Mouse (Mus musculus) right cerebral cortex, postnatal 36 days (tissue): ENCODE measurements at regions not wholly inside any gene's neighbourhood (a gene's known extent, or its start where the extent isn't known, plus 50 kb on each side); places are given as distances from the start of the nearest gene placed in this dataset.

ENCODE experiments used
- DNase-seq, 2 experiments: peaks; one replicate each; pipeline ENCODE4 v3.0.0; 2022; ENCODE audit warnings: low spot score in 2 of 2, mixed read lengths in 1 of 2

GRCm38 (mm10) chr7:37089726-37090125 lies 391.8 kb downstream of the Tshz3 start:
- no peak for DNase-seq

GRCm38 (mm10) chr7:37092572-37092971 lies 394.7 kb downstream of the Tshz3 start:
- DNase-seq = no peak

- no peak for DNase-seq
Observed at GRCm38 (mm10) chr7:37093721-37094120, 395.8 kb downstream of the Tshz3 start.

- no peak for DNase-seq
Observed at GRCm38 (mm10) chr7:37095839-37096238, 397.9 kb downstream of the Tshz3 start.

- DNase-seq = no peak
Observed at GRCm38 (mm10) chr7:37096291-37096690, 398.4 kb downstream of the Tshz3 start.

GRCm38 (mm10) chr7:37098950-37099349 lies 401.0 kb downstream of the Tshz3 start:
- DNase-seq = peak in 1 of 2 experiments; percentile 10

- DNase-seq = no peak
Observed at GRCm38 (mm10) chr7:37104671-37105070, 406.8 kb downstream of the Tshz3 start.

GRCm38 (mm10) chr7:37111071-37111470 lies 413.2 kb downstream of the Tshz3 start:
- no peak for DNase-seq

- no peak for DNase-seq
Observed at GRCm38 (mm10) chr7:37120776-37121175, 422.9 kb downstream of the Tshz3 start.

- no peak for DNase-seq
Observed at GRCm38 (mm10) chr7:37140191-37140590, 442.3 kb downstream of the Tshz3 start.

- no peak for DNase-seq
Observed at GRCm38 (mm10) chr7:37142780-37143179, 444.9 kb downstream of the Tshz3 start.

GRCm38 (mm10) chr7:37144303-37144702 lies 446.4 kb downstream of the Tshz3 start:
- DNase-seq = no peak

- DNase-seq = peak in 1 of 2 experiments; percentile 55
Observed at GRCm38 (mm10) chr7:37149711-37150110, 451.8 kb downstream of the Tshz3 start.

GRCm38 (mm10) chr7:37159801-37160200 lies 461.9 kb downstream of the Tshz3 start:
- no peak for DNase-seq

GRCm38 (mm10) chr7:37168883-37169282 lies 471.0 kb downstream of the Tshz3 start:
- no peak for DNase-seq

- DNase-seq = no peak
Observed at GRCm38 (mm10) chr7:37175746-37176145, 477.8 kb downstream of the Tshz3 start.

- DNase-seq = no peak
Observed at GRCm38 (mm10) chr7:37178256-37178655, 480.3 kb downstream of the Tshz3 start.

GRCm38 (mm10) chr7:37179907-37180306 lies 482.0 kb downstream of the Tshz3 start:
- no peak for DNase-seq

GRCm38 (mm10) chr7:37180416-37180815 lies 482.5 kb downstream of the Tshz3 start:
- DNase-seq = no peak

- no peak for DNase-seq
Observed at GRCm38 (mm10) chr7:37181109-37181508, 483.2 kb downstream of the Tshz3 start.

- DNase-seq = no peak
Observed at GRCm38 (mm10) chr7:37192536-37192935, 494.6 kb downstream of the Tshz3 start.

- no peak for DNase-seq
Observed at GRCm38 (mm10) chr7:37204800-37205199, 506.9 kb downstream of the Tshz3 start.

- no peak for DNase-seq
Observed at GRCm38 (mm10) chr7:37208305-37208704, 510.4 kb downstream of the Tshz3 start.

- no peak for DNase-seq
Observed at GRCm38 (mm10) chr7:37213751-37214181, 515.8 kb downstream of the Tshz3 start.
